Mouse (Mus musculus): ENCODE data around the gene Nlgn1.

Nlgn1 gene

DNA sequence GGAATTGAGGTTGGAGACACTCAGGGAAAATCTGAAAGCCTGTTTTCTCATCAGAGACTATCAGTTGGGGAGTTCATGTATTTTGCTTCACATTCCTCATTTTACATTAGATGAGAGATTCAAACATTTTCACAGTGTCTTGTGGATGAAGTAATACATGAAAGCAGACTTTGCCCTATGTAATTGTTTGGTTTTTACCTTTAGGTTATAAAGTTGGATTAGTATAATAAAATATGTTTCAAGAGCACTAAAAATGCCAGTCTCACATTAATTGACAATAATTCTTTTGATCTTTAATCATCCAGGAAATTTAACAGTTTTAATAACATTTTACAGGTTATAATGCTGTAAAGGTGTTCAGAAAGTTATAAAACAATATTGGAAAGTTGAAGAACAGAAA is 262.9 kb downstream of the Nlgn1 start:
- DNase-seq (ENCODE audit: low spot score in 2 of 2), result no peak

- no peak for DNase-seq (ENCODE audit: low spot score in 2 of 2)
Measured at GRCm38 (mm10) chr3:26050769-26051168, 281.5 kb downstream of the Nlgn1 start.

- no peak for DNase-seq (ENCODE audit: low spot score in 2 of 2)
Measured at GRCm38 (mm10) chr3:26042966-26043365, 289.3 kb downstream of the Nlgn1 start.

- no peak for DNase-seq (ENCODE audit: low spot score in 2 of 2)
Measured at GRCm38 (mm10) chr3:26039696-26040095, 292.6 kb downstream of the Nlgn1 start.

DNA sequence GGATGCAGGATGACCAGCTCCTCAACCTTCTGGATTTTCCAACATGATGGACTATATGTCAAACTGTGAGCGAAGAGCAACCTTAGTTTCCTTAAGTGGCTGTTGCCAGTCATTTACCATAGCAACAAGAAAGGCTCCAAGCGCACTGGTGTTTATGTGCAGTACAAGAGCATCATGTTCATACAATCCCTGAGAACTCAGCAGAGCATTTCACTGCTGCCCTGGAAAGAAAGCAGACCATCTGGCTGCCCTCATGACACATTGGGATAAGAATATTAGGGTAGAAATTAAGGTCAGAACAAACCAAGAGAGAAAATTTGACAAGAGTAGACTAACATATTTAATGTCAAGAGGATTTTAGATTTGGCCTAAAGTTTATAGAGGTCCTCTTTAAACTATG is 306.2 kb downstream of the Nlgn1 start:
- no peak for DNase-seq (ENCODE audit: low spot score in 2 of 2)

DNA sequence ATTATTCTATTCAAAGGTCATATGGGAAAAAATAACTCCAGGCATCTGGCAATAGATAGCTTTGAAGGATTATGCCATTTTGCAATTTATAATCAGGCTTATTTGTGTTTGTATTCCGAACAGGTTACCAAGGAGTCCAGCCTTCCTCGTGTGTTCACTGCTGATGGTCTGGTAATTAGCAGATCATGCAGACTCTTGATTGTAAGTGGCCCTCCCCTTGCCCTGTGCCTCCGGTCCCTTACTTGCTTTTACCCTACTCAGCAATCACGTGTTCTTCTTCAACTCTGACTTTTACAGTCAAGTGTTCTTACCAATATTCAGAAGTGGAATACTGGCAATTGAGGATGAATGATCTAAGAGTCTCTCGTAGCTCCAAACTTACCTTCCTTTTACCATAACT is 309.0 kb downstream of the Nlgn1 start:
- DNase-seq (ENCODE audit: low spot score in 2 of 2), result no peak

DNA sequence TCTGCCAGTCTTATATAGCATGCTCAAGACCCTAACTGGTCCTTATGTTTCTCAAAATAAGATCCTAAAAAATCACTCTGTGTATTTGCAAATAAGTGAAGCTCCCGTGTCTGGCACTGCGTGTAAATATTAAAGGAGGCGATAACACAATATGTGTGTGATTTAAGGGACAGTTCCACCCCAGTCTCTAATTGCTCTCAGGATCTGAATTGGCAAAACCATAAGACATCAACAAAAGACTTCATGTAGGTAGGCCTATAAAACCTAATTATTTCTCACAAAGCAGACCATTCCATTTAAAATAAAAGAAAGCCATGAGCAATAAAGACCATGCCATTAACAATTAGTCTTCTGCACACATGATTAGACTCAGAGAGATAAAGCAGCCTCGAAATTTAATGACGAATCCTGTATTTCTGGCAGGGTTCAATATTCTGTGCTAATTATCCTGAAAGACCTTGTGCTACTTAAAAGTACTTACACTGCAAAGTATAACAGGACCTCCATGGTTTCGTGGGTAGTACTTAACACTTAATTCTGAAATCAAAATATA is 310.6 kb downstream of the Nlgn1 start:
- no peak for DNase-seq (ENCODE audit: low spot score in 2 of 2)

- no peak for DNase-seq (ENCODE audit: low spot score in 2 of 2)
Measured at GRCm38 (mm10) chr3:26011310-26012078, 320.8 kb downstream of the Nlgn1 start.

DNA sequence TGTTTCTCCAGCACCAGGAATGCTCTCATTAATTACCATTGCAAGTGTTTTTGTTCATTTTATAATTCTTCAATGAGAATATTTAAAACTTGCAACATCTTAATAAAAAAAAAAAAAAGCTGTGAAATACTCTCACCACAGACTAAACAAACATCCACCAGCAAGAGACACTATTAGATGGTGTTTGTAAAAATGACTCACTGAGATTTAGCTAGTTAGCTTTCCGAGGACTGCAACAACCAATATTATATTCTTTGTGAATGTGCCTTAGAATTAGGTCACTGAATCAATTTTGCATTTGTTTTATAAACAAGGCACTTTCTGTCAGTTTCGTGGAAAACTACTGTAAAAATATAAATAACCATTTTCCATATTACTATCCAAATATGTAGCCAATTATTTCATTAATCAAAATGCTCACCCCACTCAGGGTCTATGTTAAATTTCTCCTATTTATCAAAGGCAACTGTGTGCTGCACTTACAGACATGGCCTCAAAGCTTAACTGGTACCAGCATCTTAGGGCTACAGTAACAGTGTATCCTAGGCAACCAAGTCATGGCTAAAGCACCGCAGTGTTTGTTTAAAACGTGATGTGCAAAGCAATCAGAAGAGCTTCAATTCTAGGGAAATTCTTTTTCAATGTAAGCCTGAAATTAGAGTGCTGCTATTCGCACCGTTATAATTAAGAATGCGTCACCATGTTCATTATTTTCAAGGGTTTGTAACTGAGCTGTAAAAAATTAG is 329.2 kb downstream of the Nlgn1 start:
- DNase-seq (ENCODE audit: low spot score in 2 of 2), result peak in 1 of 2 experiments; percentile 2

DNA sequence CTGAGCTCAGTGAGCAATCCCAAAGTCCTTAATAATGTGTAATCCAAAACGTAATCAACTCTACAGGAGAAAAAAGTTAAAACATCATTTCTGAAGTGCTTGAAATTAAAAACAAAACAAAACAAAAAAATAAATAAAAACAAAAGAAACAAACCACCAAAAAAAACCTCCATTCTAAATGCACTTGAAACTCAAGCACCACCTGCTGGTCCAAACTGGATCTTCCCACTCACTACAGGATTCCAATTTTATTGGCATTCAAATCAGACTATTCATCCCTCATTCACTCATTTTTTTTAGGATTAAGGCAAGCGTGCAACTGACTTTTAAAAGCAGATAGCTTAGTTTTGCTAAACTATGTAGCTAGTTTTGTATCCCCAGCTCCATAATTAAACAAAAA is 329.9 kb downstream of the Nlgn1 start:
- peak in 1 of 2 experiments; percentile 18 for DNase-seq (ENCODE audit: low spot score in 2 of 2)

DNA sequence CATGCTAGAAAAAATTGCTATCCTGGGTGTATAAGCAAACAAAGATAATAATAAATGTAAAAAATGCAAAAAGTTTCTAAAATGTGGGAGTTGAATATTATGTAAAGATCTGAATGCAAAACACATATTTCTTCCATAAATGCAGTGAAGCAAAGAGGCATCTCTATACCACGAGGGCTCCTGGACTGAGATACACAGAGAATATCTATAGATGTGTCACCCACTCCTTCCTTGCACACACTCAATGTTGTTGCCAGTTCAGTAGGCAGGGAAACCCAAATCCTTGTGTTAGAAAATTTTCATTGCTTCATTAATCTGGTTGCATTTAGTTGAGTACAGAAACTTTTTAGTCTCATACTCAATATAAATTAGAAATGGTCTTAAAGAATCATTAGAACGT is 364.7 kb downstream of the Nlgn1 start:
- DNase-seq (ENCODE audit: low spot score in 2 of 2), result no peak

DNA sequence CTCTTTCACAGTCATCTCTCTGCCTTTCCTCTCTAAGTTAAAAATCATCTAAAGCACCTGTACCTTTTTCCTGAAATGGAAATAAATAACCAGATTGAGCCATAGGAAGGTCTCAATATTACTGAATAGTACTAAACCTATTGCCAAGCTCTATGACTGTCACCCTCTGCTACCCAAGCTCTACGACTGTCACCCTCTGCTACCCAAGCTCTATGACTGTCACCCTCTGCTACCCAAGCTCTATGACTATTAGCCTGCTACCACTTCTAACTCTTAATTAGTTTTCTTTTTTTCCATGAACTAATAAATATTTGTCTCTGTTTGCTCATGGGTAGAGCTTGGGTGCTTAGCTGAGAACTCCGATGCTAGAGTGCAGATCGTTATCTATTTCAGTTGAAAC is 368.0 kb downstream of the Nlgn1 start:
- DNase-seq (ENCODE audit: low spot score in 2 of 2), result no peak

DNA sequence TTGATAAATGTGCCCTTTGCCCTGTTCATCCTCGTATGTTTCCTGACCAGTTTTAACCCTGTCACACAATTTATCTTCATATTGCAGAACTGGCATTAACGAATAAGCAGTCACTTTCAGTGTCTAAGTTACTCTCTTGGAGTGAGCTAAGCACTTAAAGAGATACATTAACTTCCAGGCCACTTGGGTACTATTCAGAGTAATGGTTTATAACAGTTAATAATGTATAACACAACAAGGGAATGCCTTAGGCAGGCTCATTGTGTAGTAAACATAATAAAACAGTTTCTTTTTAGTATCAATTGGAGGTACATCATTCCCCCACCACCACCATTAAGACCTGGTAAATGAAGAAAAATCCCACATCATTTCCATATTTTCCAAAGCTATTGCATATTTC is 368.7 kb downstream of the Nlgn1 start:
- no peak for DNase-seq (ENCODE audit: low spot score in 2 of 2)

DNA sequence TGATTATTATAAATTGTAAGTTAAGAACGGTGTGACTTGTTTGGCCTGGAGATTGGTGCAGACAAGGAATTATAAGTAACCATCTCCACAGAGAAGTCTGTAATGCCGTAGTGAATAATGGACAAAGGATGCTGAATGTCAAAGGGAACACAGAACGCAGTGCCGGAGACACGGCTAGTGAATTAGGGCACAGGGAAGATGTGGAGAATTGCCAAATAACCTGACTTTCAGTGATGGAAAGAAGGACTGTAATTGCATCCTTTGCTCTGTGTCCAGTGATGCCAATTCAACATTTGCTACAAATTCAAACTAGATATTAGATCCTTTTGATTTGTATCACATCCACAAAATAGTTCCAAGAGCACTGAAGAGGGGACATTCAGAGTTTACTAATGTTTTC is 415.7 kb downstream of the Nlgn1 start:
- DNase-seq (ENCODE audit: low spot score in 2 of 2), result no peak

DNA sequence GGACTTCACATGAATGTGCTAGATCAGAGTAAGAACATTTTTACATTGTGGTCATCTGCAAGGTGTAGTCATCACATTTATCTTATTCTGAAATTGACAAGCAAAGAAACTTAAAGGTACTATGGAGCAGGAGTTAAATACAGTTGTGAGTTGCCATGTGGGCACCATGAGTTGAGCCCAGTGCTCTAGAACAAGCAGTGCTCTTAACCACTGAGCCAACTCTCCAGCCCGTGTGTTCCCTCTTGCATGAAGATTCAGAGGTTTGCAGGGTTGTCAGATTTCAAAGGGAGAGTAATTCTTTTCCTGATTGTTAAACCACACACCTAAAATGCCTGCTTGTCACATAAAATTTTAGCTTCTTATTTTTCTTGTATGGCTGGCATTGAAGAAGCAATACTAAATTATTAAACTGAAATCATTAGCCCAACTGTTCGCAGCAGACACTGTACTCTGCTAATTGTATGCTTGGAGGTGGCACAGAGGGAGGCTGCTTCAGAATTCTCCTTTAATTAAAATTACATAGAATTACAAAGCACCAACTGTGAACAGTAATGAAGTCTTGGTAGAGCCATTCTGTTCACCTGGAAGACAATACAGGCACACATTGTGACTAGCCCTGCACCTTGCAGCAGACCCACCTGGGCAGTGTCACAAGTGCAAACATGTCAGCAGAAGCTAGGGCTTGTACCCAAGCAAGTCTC is 417.7 kb downstream of the Nlgn1 start:
- no peak for DNase-seq (ENCODE audit: low spot score in 2 of 2)

DNA sequence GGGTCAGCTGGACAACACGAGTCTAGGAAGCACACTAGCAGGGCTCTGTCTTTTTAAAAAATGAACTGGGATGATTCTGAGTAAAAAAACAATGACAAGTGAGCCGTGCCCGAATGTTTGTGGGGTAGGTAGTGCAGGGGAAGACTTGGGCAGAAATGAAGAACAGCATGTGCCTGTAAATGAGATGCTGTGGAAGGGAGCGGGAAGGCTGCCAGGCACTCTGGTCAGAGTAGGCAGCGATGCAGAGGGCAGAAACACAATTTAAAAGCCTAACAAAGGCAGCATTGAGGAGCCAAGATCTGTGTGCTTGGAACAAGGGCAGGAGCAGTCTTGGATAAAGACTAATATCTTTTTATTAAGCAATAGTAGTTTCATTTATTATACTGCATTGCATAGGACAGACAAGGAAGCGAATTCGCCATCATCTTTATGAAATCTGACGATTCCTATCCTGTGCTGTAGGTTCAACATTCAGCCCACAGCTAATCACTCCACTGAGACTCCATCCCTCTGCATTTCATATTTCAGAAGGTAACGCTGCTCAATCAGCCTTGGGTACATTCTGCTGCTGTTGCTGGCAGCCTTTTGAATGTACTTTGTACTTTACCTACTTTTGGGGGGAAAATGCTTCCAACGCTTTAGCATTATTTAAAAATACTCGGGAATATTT is 429.0 kb downstream of the Nlgn1 start:
- DNase-seq (ENCODE audit: low spot score in 2 of 2), result peak in 1 of 2 experiments; percentile 66

- DNase-seq (ENCODE audit: low spot score in 2 of 2), result no peak
Measured at GRCm38 (mm10) chr3:25897456-25897855, 434.8 kb downstream of the Nlgn1 start.

DNA sequence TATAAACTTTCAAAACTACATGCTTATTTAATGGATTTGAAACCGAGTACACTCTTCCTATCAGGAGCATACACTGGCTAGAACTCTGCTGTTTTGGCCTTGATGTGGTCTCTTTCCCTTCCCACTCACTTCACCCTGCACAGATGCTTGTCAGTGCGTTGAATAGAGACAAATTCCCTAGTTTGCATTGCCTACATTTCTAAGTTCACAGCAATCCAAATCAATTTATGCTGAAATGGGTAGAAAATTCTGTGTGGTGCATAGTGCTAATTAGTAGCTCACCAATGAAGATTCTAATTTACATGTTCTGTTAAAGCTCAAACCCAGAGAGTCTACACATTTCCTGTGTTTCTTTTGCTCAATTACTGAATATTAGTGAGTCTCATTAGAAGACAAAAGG is 447.5 kb downstream of the Nlgn1 start:
- DNase-seq (ENCODE audit: low spot score in 2 of 2), result no peak

- no peak for DNase-seq (ENCODE audit: low spot score in 2 of 2)
Measured at GRCm38 (mm10) chr3:25869161-25869560, 463.1 kb downstream of the Nlgn1 start.

DNA sequence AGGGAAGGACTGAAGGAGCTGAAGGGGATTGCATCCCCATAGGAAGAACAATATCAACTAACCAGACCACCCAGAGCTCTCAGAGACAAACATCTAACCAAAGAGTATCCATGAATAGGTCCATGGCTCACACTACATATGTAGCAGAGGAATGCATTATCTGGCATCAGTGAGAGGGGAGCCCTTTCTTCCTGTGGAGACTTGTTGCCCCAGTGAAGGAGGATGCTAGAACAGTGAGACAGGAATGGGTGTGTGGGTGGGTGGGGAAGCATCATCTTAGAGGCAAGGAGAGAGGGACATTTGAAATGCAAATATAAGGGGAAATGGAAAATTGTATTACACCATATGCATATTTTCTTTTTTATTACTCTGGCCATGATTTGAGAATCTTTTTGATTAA is 473.9 kb downstream of the Nlgn1 start:
- DNase-seq (ENCODE audit: low spot score in 2 of 2), result no peak

GRCm38 (mm10) chr3:25844686-25845462 is 487.4 kb downstream of the Nlgn1 start:
- DNase-seq (ENCODE audit: low spot score in 2 of 2), result peak in 1 of 2 experiments; percentile 11

All from cerebellum, postnatal 4 days (tissue).